Mouse (Mus musculus): ENCODE results near the gene Bbs9. TPM values are rescaled to one million over a fixed set of nuclear protein-coding genes. Genes with fewer than 3 reads are reported as not detected.

Gene Bbs9
- polyA plus RNA-seq, 1 experiment from 2014 or later, result 15.5 TPM

DNA sequence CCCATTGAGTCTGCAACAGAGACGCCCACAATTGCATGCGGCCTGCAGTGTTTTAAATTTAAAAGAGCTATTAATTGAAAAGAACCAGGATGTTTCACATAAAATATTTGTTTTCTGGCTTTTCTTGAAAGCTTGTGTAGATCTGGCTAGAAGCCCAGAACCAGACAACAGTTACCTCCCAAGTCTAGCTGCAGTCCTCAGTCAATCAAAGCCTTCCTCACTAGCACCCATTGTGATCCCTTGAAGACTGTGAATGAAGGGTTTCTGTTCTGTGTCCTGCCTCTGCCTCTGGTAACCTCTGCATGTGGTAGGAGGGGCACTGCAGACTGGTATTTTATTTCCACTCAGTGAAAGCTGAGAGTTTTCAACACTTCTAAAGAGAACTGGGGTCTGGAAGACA is 27.5 kb downstream of the Bbs9 start:
- H3K27me3 ChIP-seq (ENCODE audit: control insufficient read depth, insufficient read depth, low read length), result no peaks in the 10 kb centered on the region
- H3K4me3 ChIP-seq (ENCODE audit: low read depth, low read length), result no peak overlapping the region
- ATAC-seq (ENCODE audit: insufficient number of reproducible peaks, low FRiP score, low TSS enrichment, low read depth) (no peak), DNase-seq (ENCODE audit: low spot score) (no peak)
- no peak overlapping the region for H3K4me2 ChIP-seq (ENCODE audit: low read depth, severe bottlenecking)
- H3K36me3 ChIP-seq (ENCODE audit: control insufficient read depth, insufficient read depth, low read length), result no peaks in the 10 kb centered on the region
- H3K27ac ChIP-seq (replicated peaks; ENCODE audit: low read depth, low read length), result no peak overlapping the region
- H3K9ac ChIP-seq (ENCODE audit: low read length), result no peak overlapping the region
- no peaks in the 10 kb centered on the region for H3K9me3 ChIP-seq (ENCODE audit: control insufficient read depth, low read length)
- 86% methylated on average over 2 of the region's 2 CpGs for WGBS
- H3K4me1 ChIP-seq (ENCODE audit: control insufficient read depth, insufficient read depth, low read length), result no peaks in the 10 kb centered on the region

DNA sequence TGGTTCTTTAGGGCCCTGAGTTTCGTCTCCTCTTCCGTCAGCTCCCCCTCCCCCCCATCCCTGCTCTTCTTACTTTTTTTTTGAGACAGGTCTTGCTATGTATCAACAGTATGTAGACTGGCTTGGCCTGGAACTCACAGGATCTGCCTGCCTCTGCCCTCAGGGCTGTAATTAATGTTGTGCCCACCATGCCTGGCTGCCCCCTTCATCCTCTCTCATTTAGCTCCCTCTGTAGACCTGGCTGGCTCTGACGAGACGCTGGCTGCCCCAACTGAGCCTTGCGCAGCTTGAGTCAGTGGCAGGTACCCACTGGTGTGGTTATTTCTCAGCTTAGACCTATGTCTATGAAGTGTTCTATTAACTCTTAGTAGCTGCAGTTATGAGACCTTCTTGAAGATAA is 28.1 kb downstream of the Bbs9 start:
- H3K27ac ChIP-seq (replicated peaks; ENCODE audit: low read depth, low read length), result no peak overlapping the region
- H3K9ac ChIP-seq (ENCODE audit: low read length), result no peak overlapping the region
- no peaks in the 10 kb centered on the region for H3K9me3 ChIP-seq (ENCODE audit: control insufficient read depth, low read length)
- no peak overlapping the region for H3K4me3 ChIP-seq (ENCODE audit: low read depth, low read length)
- no peaks in the 10 kb centered on the region for H3K4me1 ChIP-seq (ENCODE audit: control insufficient read depth, insufficient read depth, low read length)
- no peak for DNase-seq (ENCODE audit: low spot score)
- no peaks in the 10 kb centered on the region for H3K27me3 ChIP-seq (ENCODE audit: control insufficient read depth, insufficient read depth, low read length)
- no peak for ATAC-seq (ENCODE audit: insufficient number of reproducible peaks, low FRiP score, low TSS enrichment, low read depth)
- no peaks in the 10 kb centered on the region for H3K36me3 ChIP-seq (ENCODE audit: control insufficient read depth, insufficient read depth, low read length)
- H3K4me2 ChIP-seq (ENCODE audit: low read depth, severe bottlenecking), result no peak overlapping the region
- WGBS, result 72% methylated on average over 5 of the region's 5 CpGs

DNA sequence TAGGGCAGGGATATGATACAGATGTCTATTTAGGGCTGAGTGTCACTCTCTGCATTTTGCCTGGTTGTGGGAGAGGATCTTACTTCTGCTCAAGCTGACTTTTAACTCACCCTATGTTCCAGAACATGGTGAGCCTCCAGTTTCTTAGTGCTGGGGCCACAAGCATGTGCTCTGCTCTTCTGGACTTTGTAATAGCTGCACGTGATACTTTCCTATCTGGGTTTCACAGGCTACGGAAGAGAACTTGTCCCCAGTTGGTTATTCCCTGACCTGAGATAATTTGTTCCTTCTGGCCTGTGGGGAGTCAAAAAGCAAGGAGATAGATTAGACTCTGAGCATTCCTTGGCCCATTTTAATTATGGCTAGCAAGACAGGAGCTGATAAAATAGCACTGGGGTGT is 30.1 kb downstream of the Bbs9 start:
- no peaks in the 10 kb centered on the region for H3K27me3 ChIP-seq (ENCODE audit: control insufficient read depth, insufficient read depth, low read length)
- DNase-seq (ENCODE audit: low spot score) (no peak), ATAC-seq (ENCODE audit: insufficient number of reproducible peaks, low FRiP score, low TSS enrichment, low read depth) (no peak)
- no peak overlapping the region for H3K9ac ChIP-seq (ENCODE audit: low read length)
- WGBS, result 54% methylated on average over 2 of the region's 2 CpGs
- no peaks in the 10 kb centered on the region for H3K4me1 ChIP-seq (ENCODE audit: control insufficient read depth, insufficient read depth, low read length)
- no peak overlapping the region for H3K27ac ChIP-seq (replicated peaks; ENCODE audit: low read depth, low read length)
- no peak overlapping the region for H3K4me3 ChIP-seq (ENCODE audit: low read depth, low read length)
- H3K4me2 ChIP-seq (ENCODE audit: low read depth, severe bottlenecking), result no peak overlapping the region
- no peaks in the 10 kb centered on the region for H3K9me3 ChIP-seq (ENCODE audit: control insufficient read depth, low read length)
- no peaks in the 10 kb centered on the region for H3K36me3 ChIP-seq (ENCODE audit: control insufficient read depth, insufficient read depth, low read length)

DNA sequence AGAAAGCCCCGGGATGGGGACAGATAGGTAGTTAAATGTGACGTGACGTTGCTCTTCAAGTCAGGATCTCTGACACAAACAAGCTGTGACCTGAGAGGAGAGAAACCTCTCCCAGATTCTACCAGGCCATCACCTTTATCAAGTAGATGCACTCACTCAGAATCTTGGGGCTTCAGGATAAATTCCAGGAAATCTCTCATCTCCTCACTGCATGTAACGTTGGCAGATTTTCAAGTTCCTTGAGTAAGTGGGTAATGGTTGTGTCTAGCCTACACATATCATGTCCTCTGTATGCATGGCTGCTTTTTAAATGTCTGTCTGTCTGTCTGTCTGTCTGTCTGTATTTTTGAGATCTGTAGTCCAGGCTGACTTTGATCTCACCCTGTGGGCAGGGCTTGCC is 39.6 kb downstream of the Bbs9 start:
- H3K27me3 ChIP-seq (ENCODE audit: control insufficient read depth, insufficient read depth, low read length), result no peaks in the 10 kb centered on the region
- H3K4me1 ChIP-seq (ENCODE audit: control insufficient read depth, insufficient read depth, low read length), result no peaks in the 10 kb centered on the region
- DNase-seq (ENCODE audit: low spot score) (no peak), ATAC-seq (ENCODE audit: insufficient number of reproducible peaks, low FRiP score, low TSS enrichment, low read depth) (no peak)
- H3K4me3 ChIP-seq (ENCODE audit: low read depth, low read length), result no peak overlapping the region
- H3K27ac ChIP-seq (replicated peaks; ENCODE audit: low read depth, low read length), result no peak overlapping the region
- WGBS, result 92% methylated on average over 4 of the region's 4 CpGs
- no peak overlapping the region for H3K4me2 ChIP-seq (ENCODE audit: low read depth, severe bottlenecking)
- no peaks in the 10 kb centered on the region for H3K9me3 ChIP-seq (ENCODE audit: control insufficient read depth, low read length)
- no peaks in the 10 kb centered on the region for H3K36me3 ChIP-seq (ENCODE audit: control insufficient read depth, insufficient read depth, low read length)
- no peak overlapping the region for H3K9ac ChIP-seq (ENCODE audit: low read length)

DNA sequence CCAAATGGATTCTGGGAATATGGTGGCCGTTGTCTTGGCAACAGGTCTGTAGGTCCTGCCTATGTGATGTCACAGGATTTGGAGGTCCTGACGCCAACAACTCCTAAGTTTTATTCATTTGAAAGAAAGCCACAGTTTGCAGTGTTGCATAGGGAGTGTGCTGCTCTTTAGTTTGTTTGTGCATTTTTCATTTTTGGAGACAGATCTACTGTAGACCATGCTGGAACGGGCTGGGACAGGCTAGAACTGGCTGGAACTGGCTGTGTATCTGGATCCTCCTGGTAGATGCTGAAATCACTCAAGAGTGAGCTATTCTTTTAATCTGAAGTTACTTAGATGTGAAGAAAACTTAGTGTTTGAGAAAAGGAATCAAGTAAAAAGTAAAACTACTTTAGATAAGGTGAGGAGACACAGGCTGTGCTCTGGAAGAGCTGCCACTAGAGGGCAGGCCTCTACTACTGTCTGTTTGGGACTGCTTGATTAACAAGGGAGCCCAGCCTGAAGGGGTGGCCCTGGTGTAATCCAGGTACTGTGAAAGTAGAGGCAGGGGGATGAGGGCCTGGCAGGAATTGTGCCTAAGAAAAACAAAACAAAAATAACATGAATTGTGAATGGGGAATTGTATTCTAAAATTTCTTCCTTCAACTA is 43.0 kb downstream of the Bbs9 start:
- ATAC-seq (ENCODE audit: insufficient number of reproducible peaks, low FRiP score, low TSS enrichment, low read depth) (peak; percentile 68; the same call in 1 of the 2 replicates), DNase-seq (ENCODE audit: low spot score) (peak; percentile 66)
- Histone ChIP-seq H3K4me1 (ENCODE audit: control insufficient read depth, insufficient read depth, low read length) (no peaks in the 10 kb centered on the region), H3K27ac (replicated peaks; ENCODE audit: low read depth, low read length) (no peak overlapping the region), H3K4me3 (ENCODE audit: low read depth, low read length) (no peak overlapping the region), H3K9ac (ENCODE audit: low read length) (no peak overlapping the region), H3K4me2 (ENCODE audit: low read depth, severe bottlenecking) (no peak overlapping the region), H3K36me3 (ENCODE audit: control insufficient read depth, insufficient read depth, low read length) (no peaks in the 10 kb centered on the region), H3K9me3 (ENCODE audit: control insufficient read depth, low read length) (no peaks in the 10 kb centered on the region; the same call in 1 of the 2 replicates), H3K27me3 (ENCODE audit: control insufficient read depth, insufficient read depth, low read length) (no peaks in the 10 kb centered on the region)
- WGBS, result 92% methylated on average over 3 of the region's 3 CpGs

DNA sequence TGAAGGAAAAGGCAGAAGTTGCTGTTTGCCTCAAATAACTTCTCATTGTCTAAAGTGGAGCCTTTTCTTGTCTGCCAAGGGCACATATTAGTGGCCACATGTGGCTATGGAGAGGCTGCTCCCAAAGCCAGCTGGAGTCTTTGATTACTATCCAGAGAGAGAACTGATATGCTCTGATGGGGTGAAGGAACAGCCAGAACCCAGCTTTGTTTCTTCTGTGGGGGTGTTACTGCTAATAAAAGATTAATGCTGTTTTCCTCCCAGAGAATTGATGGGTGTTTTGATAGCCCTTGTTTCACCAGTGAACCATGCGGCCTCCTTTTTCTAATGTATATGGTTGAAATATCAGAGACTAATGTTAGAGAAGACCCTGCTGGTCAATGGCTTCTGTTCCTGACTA is 47.9 kb downstream of the Bbs9 start:
- Histone ChIP-seq H3K4me2 (ENCODE audit: low read depth, severe bottlenecking) (no peak overlapping the region), H3K36me3 (ENCODE audit: control insufficient read depth, insufficient read depth, low read length) (no peaks in the 10 kb centered on the region), H3K27me3 (ENCODE audit: control insufficient read depth, insufficient read depth, low read length) (no peaks in the 10 kb centered on the region), H3K9ac (ENCODE audit: low read length) (no peak overlapping the region), H3K4me1 (ENCODE audit: control insufficient read depth, insufficient read depth, low read length) (no peaks in the 10 kb centered on the region), H3K4me3 (ENCODE audit: low read depth, low read length) (no peak overlapping the region), H3K27ac (replicated peaks; ENCODE audit: low read depth, low read length) (no peak overlapping the region), H3K9me3 (ENCODE audit: control insufficient read depth, low read length) (no peaks in the 10 kb centered on the region; the same call in 1 of the 2 replicates)
- ATAC-seq (ENCODE audit: insufficient number of reproducible peaks, low FRiP score, low TSS enrichment, low read depth), result no peak
- no peak for DNase-seq (ENCODE audit: low spot score)
- 93% methylated on average over 1 of the region's 1 CpGs for WGBS

DNA sequence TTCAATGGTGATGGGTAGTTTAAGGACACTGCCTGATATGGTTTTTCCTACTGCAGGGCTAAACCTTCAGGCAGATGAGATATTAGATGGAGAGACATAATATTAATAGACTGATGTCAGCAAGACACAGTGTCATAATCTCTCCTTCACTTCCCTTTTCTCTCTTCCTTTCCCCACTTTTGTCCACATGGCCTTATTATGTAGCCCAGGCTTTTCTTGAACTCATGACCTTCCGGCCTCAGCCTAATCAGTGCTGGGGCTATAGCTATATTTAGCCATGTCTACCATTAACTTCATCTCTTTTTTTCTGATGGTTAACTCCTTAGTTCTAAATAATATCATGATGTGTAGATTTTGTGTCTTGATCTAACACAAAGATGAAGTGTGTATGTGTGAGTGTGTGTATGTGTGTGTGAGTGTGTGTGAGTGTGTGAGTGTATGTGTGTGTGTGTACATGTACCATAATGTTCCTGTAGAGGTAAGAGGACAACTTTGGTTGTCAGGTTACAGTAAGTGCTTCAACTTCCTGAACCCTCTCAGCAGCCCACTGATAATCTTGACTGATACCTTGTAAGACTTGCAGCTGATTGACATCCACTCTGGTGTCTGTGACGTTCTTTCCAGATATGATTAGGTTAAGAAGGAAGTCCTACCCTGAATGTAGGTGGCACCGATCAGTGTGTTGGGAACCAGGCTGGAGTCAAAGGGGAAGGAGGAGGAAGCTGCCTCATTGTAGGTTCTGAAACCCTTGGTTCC is 55.4 kb downstream of the Bbs9 start:
- Histone ChIP-seq H3K4me3 (ENCODE audit: low read depth, low read length) (no peak overlapping the region), H3K4me2 (ENCODE audit: low read depth, severe bottlenecking) (no peak overlapping the region), H3K36me3 (ENCODE audit: control insufficient read depth, insufficient read depth, low read length) (no peaks in the 10 kb centered on the region), H3K9ac (ENCODE audit: low read length) (no peak overlapping the region), H3K27ac (replicated peaks; ENCODE audit: low read depth, low read length) (no peak overlapping the region), H3K4me1 (ENCODE audit: control insufficient read depth, insufficient read depth, low read length) (no peaks in the 10 kb centered on the region), H3K27me3 (ENCODE audit: control insufficient read depth, insufficient read depth, low read length) (no peaks in the 10 kb centered on the region), H3K9me3 (ENCODE audit: control insufficient read depth, low read length) (no peaks in the 10 kb centered on the region)
- ATAC-seq (ENCODE audit: insufficient number of reproducible peaks, low FRiP score, low TSS enrichment, low read depth) (no peak), DNase-seq (ENCODE audit: low spot score) (no peak)
- 91% methylated on average over 3 of the region's 3 CpGs for WGBS

DNA sequence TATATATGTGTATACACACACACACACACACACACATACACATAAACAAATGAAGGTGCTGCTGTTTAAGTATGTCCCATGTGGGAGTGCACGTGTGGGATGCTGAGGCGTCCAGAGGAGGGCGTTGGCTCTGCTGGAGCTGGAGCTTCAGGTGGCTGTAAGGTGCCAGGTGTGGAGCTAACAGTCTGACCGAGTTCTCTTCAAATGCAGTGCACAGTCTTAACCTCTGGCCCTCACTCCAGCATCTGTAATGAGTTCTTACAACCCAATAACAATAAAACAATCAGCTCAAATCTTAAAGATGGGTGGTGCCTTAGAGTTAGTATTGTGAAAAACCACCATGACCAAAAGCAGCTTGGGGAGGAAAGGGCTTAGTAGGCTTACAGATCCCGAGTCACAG is 56.6 kb downstream of the Bbs9 start:
- H3K36me3 ChIP-seq (ENCODE audit: control insufficient read depth, insufficient read depth, low read length), result no peaks in the 10 kb centered on the region
- ATAC-seq (ENCODE audit: insufficient number of reproducible peaks, low FRiP score, low TSS enrichment, low read depth) (no peak), DNase-seq (ENCODE audit: low spot score) (no peak)
- H3K9ac ChIP-seq (ENCODE audit: low read length), result no peak overlapping the region
- H3K4me1 ChIP-seq (ENCODE audit: control insufficient read depth, insufficient read depth, low read length), result no peaks in the 10 kb centered on the region
- H3K27me3 ChIP-seq (ENCODE audit: control insufficient read depth, insufficient read depth, low read length), result no peaks in the 10 kb centered on the region
- no peak overlapping the region for H3K4me2 ChIP-seq (ENCODE audit: low read depth, severe bottlenecking)
- H3K9me3 ChIP-seq (ENCODE audit: control insufficient read depth, low read length), result no peaks in the 10 kb centered on the region
- no peak overlapping the region for H3K4me3 ChIP-seq (ENCODE audit: low read depth, low read length)
- no peak overlapping the region for H3K27ac ChIP-seq (replicated peaks; ENCODE audit: low read depth, low read length)
- 72% methylated on average over 5 of the region's 5 CpGs for WGBS

Data from limb, embryonic 11.5 days (tissue).